19 mouse cellular contexts compared by ENCODE assay signal in genomic region chr9:91085923-91086322, GRCm38 (mm10).
"Had no signal": no experiment of that assay in that cellular context is flagged by ENCODE, and none has a peak within 500 bp of the region (broad histone marks: within the 10 kb centered on the region; RNA-seq: fewer than 3 reads in every experiment).

No protein-coding gene starts in this region.

- H3K9me3 ChIP-seq: limb, embryonic 10.5 days; limb, embryonic 13.5 days; liver, embryonic 12.5 days; liver, embryonic 15.5 days; lung, embryonic 15.5 days; midbrain, embryonic 10.5 days had no signal

- H3K27me3 ChIP-seq: limb, embryonic 13.5 days; liver, embryonic 12.5 days; liver, embryonic 15.5 days; lung, embryonic 15.5 days; megakaryocyte, embryonic 14.5 days had no signal

- H3K27ac ChIP-seq: kidney, postnatal 0 days; layer of hippocampus, adult 2 months; limb, embryonic 10.5 days; limb, embryonic 13.5 days; liver, embryonic 12.5 days; liver, embryonic 15.5 days; lung, embryonic 15.5 days; midbrain, embryonic 10.5 days; stomach, postnatal 0 days had no signal

- H3K9ac ChIP-seq: limb, embryonic 13.5 days; liver, embryonic 12.5 days; liver, embryonic 15.5 days; lung, embryonic 15.5 days had no signal

- H3K4me1 ChIP-seq: limb, embryonic 10.5 days; limb, embryonic 13.5 days; liver, embryonic 12.5 days; liver, embryonic 15.5 days; lung, embryonic 15.5 days; megakaryocyte, embryonic 14.5 days; midbrain, embryonic 10.5 days had no signal

- DNase-seq: layer of hippocampus, adult 9-11 months; liver; lung, adult 18-20 months; lung, postnatal 10 days; lung, postnatal 36 days; thymus, adult 2 months; thymus, postnatal 14 days; thymus, postnatal 4 days had no signal

- H3K4me3 ChIP-seq: layer of hippocampus, adult 2 months; limb, embryonic 10.5 days; limb, embryonic 13.5 days; liver, embryonic 12.5 days; liver, embryonic 15.5 days; lung, embryonic 15.5 days; megakaryocyte, embryonic 14.5 days; midbrain, embryonic 10.5 days had no signal

- ATAC-seq: liver, embryonic 12.5 days; midbrain, embryonic 16.5 days had no signal

- H3K36me3 ChIP-seq: limb, embryonic 10.5 days; limb, embryonic 13.5 days; liver, embryonic 12.5 days; liver, embryonic 15.5 days; lung, embryonic 15.5 days; midbrain, embryonic 10.5 days had no signal

- H3K4me2 ChIP-seq: limb, embryonic 13.5 days; liver, embryonic 12.5 days; liver, embryonic 15.5 days; lung, embryonic 15.5 days had no signal
